ENCODE assay signal across 8 mouse cellular contexts in genomic region chr5:115559237-115560101, GRCm38 (mm10). TPM values are rescaled to one million over a fixed set of nuclear protein-coding genes. Genes with fewer than 3 reads are reported as not detected.
DNase-seq lines count a peak whose midpoint lies in the region; ATAC-seq and TF ChIP-seq lines count a peak whose summit lies in the region.

Rplp0 (plus strand) TSS chr5:115559467.

- no peaks in the 10 kb centered on the region for H3K9me3 ChIP-seq in MEL (replicated peaks; ENCODE audit: insufficient read depth, low read length)
- H3K9me3 ChIP-seq in forebrain, postnatal 0 days (ENCODE audit: low read length): no peaks in the 10 kb centered on the region
- no peaks in the 10 kb centered on the region for H3K9me3 ChIP-seq in lung, embryonic 15.5 days

- peak within 1 kb of the TSS; percentile 96 for H3K27ac ChIP-seq in MEL (ENCODE audit: control insufficient read depth, low read depth, low read length)
- H3K27ac ChIP-seq in cerebellum, adult 2 months (ENCODE audit: insufficient read depth, low read length): peak within 1 kb of the TSS; percentile 65
- peak within 1 kb of the TSS; percentile 90 for H3K27ac ChIP-seq in forebrain, postnatal 0 days (ENCODE audit: low read depth, low read length)
- H3K27ac ChIP-seq in lung, embryonic 15.5 days: peak within 1 kb of the TSS; percentile 80

- WGBS in cerebellum, adult 2 months: under 1% methylated on average over 78 of the region's 78 CpGs
- WGBS in forebrain, postnatal 0 days: 2% methylated on average over 76 of the region's 78 CpGs
- under 1% methylated on average over 68 of the region's 78 CpGs for WGBS in lung, embryonic 15.5 days

- H3K79me2 ChIP-seq in MEL (ENCODE audit: control insufficient read depth, insufficient read depth, low read length, poor library complexity): peaks cover 32% of the 10 kb centered on the region

- ATAC-seq in forebrain, postnatal 0 days: peak; percentile 99
- peak; percentile 99 for ATAC-seq in lung, embryonic 15.5 days (ENCODE audit: borderline replicate concordance, extremely low read depth, low FRiP score, low TSS enrichment)

- no peaks in the 10 kb centered on the region for H3K27me3 ChIP-seq in MEL (ENCODE audit: control insufficient read depth in 1 of 2, insufficient read depth in 2 of 2, low read length in 2 of 2)
- H3K27me3 ChIP-seq in cerebellum, adult 2 months (ENCODE audit: control insufficient read depth, insufficient read depth, low read length): no peaks in the 10 kb centered on the region
- H3K27me3 ChIP-seq in forebrain, postnatal 0 days (ENCODE audit: insufficient read depth, low read length): no peaks in the 10 kb centered on the region
- H3K27me3 ChIP-seq in lung, embryonic 15.5 days: no peaks in the 10 kb centered on the region

- TF ChIP-seq CTCF in MEL (IDR thresholded peaks at IDR 0.05 in 2 of 3, conservative IDR thresholded peaks at IDR 0.05 in 1 of 3; ENCODE audit: control insufficient read depth in 1 of 3, insufficient read depth in 1 of 3, low read depth in 2 of 3, low read length in 3 of 3, poor library complexity in 1 of 3, severe bottlenecking in 1 of 3): peak; percentile 76 to 99 (median 94)
- TF ChIP-seq CTCF in cerebellum, adult 2 months (IDR thresholded peaks at IDR 0.05; ENCODE audit: borderline replicate concordance, insufficient read depth, low read depth, low read length): peak; percentile 92
- peak; percentile 99 for TF ChIP-seq CTCF in forebrain, postnatal 0 days (IDR thresholded peaks at IDR 0.05; ENCODE audit: low read depth)

- no peak; a peak in 1 of 4 replicates for TF ChIP-seq EP300 in MEL (IDR thresholded peaks at IDR 0.05; ENCODE audit: low read depth in 1 of 2, low read length in 2 of 2)

- no peak for TF ChIP-seq RAD21 in MEL (IDR thresholded peaks at IDR 0.05; ENCODE audit: low read depth, low read length)

- peak; percentile 99 for DNase-seq in MEL (ENCODE audit: low read depth, low spot score)
- peak; percentile 100 for DNase-seq in cerebellum, adult 2 months
- DNase-seq in forebrain, postnatal 0 days: peak; percentile 100
- peak; percentile 100 for DNase-seq in heart, postnatal 4 days
- peak; percentile 100 for DNase-seq in layer of hippocampus, adult 8-10 months (ENCODE audit: low spot score in 2 of 2)
- peak; percentile 99 for DNase-seq in ovary, adult 18-20 months (ENCODE audit: low spot score)
- peak; percentile 100 for DNase-seq in thymus, postnatal 0 days (ENCODE audit: low spot score)

- H3K4me3 ChIP-seq in MEL (ENCODE audit: control insufficient read depth in 1 of 2, insufficient read depth in 1 of 2, low read depth in 2 of 2, low read length in 2 of 2): peak within 1 kb of the TSS; percentile 96 to 99
- H3K4me3 ChIP-seq in cerebellum, adult 2 months (replicated peaks; ENCODE audit: insufficient read depth, low read depth, low read length): peak within 1 kb of the TSS; percentile 59
- peak within 1 kb of the TSS; percentile 83 for H3K4me3 ChIP-seq in forebrain, postnatal 0 days (ENCODE audit: low read depth, low read length)
- H3K4me3 ChIP-seq in lung, embryonic 15.5 days: peak within 1 kb of the TSS; percentile 79

- peak within 1 kb of the TSS; percentile 54 for H3K4me2 ChIP-seq in forebrain, postnatal 0 days (ENCODE audit: low read depth)
- peak within 1 kb of the TSS; percentile 74 for H3K4me2 ChIP-seq in lung, embryonic 15.5 days

- H3K4me1 ChIP-seq in MEL (ENCODE audit: control insufficient read depth in 1 of 2, insufficient read depth in 2 of 2, low read length in 2 of 2): peaks cover 0 to 10% of the 10 kb centered on the region in 2 experiments; a peak in 1 of 4 replicates
- H3K4me1 ChIP-seq in cerebellum, adult 2 months (ENCODE audit: control insufficient read depth, insufficient read depth, low read length): peaks cover 6% of the 10 kb centered on the region
- peaks cover 3% of the 10 kb centered on the region for H3K4me1 ChIP-seq in forebrain, postnatal 0 days (ENCODE audit: insufficient read depth)
- peaks cover 38% of the 10 kb centered on the region for H3K4me1 ChIP-seq in lung, embryonic 15.5 days

- H3K36me3 ChIP-seq in MEL (ENCODE audit: control insufficient read depth in 1 of 2, insufficient read depth in 2 of 2, low read length in 2 of 2): peaks cover 6 to 11% of the 10 kb centered on the region in 2 experiments
- peaks cover 31% of the 10 kb centered on the region for H3K36me3 ChIP-seq in forebrain, postnatal 0 days (ENCODE audit: insufficient read depth)
- peaks cover 41% of the 10 kb centered on the region for H3K36me3 ChIP-seq in lung, embryonic 15.5 days

- peak; percentile 99 to 100 for TF ChIP-seq POLR2A in MEL (IDR thresholded peaks at IDR 0.05; ENCODE audit: control insufficient read depth in 1 of 2, insufficient read depth in 1 of 2, low read depth in 1 of 2, low read length in 2 of 2, poor library complexity in 1 of 2)
- peak; percentile 99 for TF ChIP-seq POLR2A in cerebellum, adult 2 months (IDR thresholded peaks at IDR 0.05; ENCODE audit: borderline replicate concordance, insufficient read depth, low read length)

- H3K9ac ChIP-seq in MEL (ENCODE audit: control insufficient read depth, low read depth, low read length, poor library complexity, severe bottlenecking): peak within 1 kb of the TSS; percentile 96
- H3K9ac ChIP-seq in forebrain, postnatal 0 days: peak within 1 kb of the TSS; percentile 91
- H3K9ac ChIP-seq in lung, embryonic 15.5 days: peak within 1 kb of the TSS; percentile 100

TF ChIP-seq in MEL, 35 proteins besides CTCF, POLR2A, EP300 and RAD21:
- TF ChIP-seq KAT2A (conservative IDR thresholded peaks at IDR 0.05; ENCODE audit: low read depth, low read length): peak; percentile 79
- TF ChIP-seq SIN3A (IDR thresholded peaks at IDR 0.05; ENCODE audit: low read length): peak; percentile 66; the same call in 1 of the 2 replicates
- peak; percentile 88 for TF ChIP-seq MXI1 (IDR thresholded peaks at IDR 0.05; ENCODE audit: low read depth, low read length)
- TF ChIP-seq TCF12 (IDR thresholded peaks at IDR 0.05; ENCODE audit: low read depth, low read length): peak; percentile 73
- TF ChIP-seq MYC (IDR thresholded peaks at IDR 0.05; ENCODE audit: low read depth, low read length): peak; percentile 98
- peak; percentile 97 for TF ChIP-seq POLR2AphosphoS5 (IDR thresholded peaks at IDR 0.05; ENCODE audit: borderline replicate concordance, low read depth, low read length)
- peak; percentile 100 for TF ChIP-seq POLR2AphosphoS2 (IDR thresholded peaks at IDR 0.05; ENCODE audit: low read length)
- TF ChIP-seq MAX (IDR thresholded peaks at IDR 0.05; ENCODE audit: low read length): peak; percentile 97
- peak; percentile 54; the same call in 1 of the 2 replicates for TF ChIP-seq ELF1 (IDR thresholded peaks at IDR 0.05; ENCODE audit: low read depth, low read length)
- peak; percentile 99 for TF ChIP-seq ZMIZ1 (IDR thresholded peaks at IDR 0.05; ENCODE audit: low read depth, low read length)
- TF ChIP-seq ZC3H11A (IDR thresholded peaks at IDR 0.05; ENCODE audit: low read depth, low read length): no peak
- peak; percentile 80 for TF ChIP-seq CHD2 (IDR thresholded peaks at IDR 0.05; ENCODE audit: low read length)
- no peak for TF ChIP-seq USF1 (IDR thresholded peaks at IDR 0.05; ENCODE audit: low read depth, low read length)
- no peak for TF ChIP-seq MAFK (IDR thresholded peaks at IDR 0.05; ENCODE audit: borderline replicate concordance, low read depth, low read length)
- TF ChIP-seq ETS1 (IDR thresholded peaks at IDR 0.05; ENCODE audit: low read depth, low read length): peak; percentile 22; the same call in 1 of the 2 replicates
- TF ChIP-seq JUND (IDR thresholded peaks at IDR 0.05; ENCODE audit: low read depth, low read length): no peak
- TF ChIP-seq GATA1 (IDR thresholded peaks at IDR 0.05; ENCODE audit: low read depth, low read length): no peak
- peak; percentile 83; the same call in 1 of the 2 replicates for TF ChIP-seq GABPA (IDR thresholded peaks at IDR 0.05; ENCODE audit: low read depth, low read length)
- TF ChIP-seq TBP (IDR thresholded peaks at IDR 0.05; ENCODE audit: low read depth, low read length): peak; percentile 99
- TF ChIP-seq MYB (IDR thresholded peaks at IDR 0.05; ENCODE audit: low read depth, low read length): no peak
- TF ChIP-seq ZKSCAN1 (IDR thresholded peaks at IDR 0.05; ENCODE audit: low read depth, low read length): no peak
- peak; percentile 100 for TF ChIP-seq NELFE (IDR thresholded peaks at IDR 0.05; ENCODE audit: low read depth, low read length)
- peak; percentile 77; the same call in 1 of the 2 replicates for TF ChIP-seq UBTF (IDR thresholded peaks at IDR 0.05; ENCODE audit: borderline replicate concordance, insufficient read depth, low read depth, low read length)
- peak; percentile 37; the same call in 1 of the 2 replicates for TF ChIP-seq SMC3 (IDR thresholded peaks at IDR 0.05; ENCODE audit: low read depth, low read length)
- no peak; the same call in 1 of the 2 replicates for TF ChIP-seq MAZ (IDR thresholded peaks at IDR 0.05; ENCODE audit: low read depth, low read length)
- TF ChIP-seq TAL1 (IDR thresholded peaks at IDR 0.05; ENCODE audit: low read length): no peak
- TF ChIP-seq HCFC1 (IDR thresholded peaks at IDR 0.05; ENCODE audit: low read depth, low read length): peak; percentile 89

RNA-seq across cellular contexts. Expression of gene Rplp0, which starts in this region (rescaled TPM):
- 2,878 and 3,028 TPM in 2 replicates for total RNA-seq in MEL (2012; rRNA removed)
- 1,000 to 10,000 TPM; 3,294 to 4,164 TPM for polyA plus RNA-seq in MEL (2012; ENCODE audit: insufficient read depth in 1 of 2, insufficient read length in 2 of 2, low read depth in 1 of 2, low replicate concordance in 2 of 2, missing spikeins in 1 of 2)
- 478 and 485 TPM in 2 replicates for polyA plus RNA-seq in cerebellum, adult 2 months (2012; rRNA removed)
- 1,794 and 2,056 TPM in 2 replicates for total RNA-seq in forebrain, postnatal 0 days (2014; rRNA removed)
- 842 and 978 TPM in 2 replicates for polyA plus RNA-seq in forebrain, postnatal 0 days (2015; fragmentation: Nextera tagmentation; extraction: Ambion mirVana)
- total RNA-seq in heart, postnatal 4 days (2021): 100 to 1,000 TPM; 852 to 919 TPM
- total RNA-seq in layer of hippocampus, adult 8-10 months (2022): 100 to 1,000 TPM; 188 to 289 (median 230) TPM
- polyA plus RNA-seq in lung, embryonic 15.5 days (2015; fragmentation: Nextera tagmentation; extraction: Ambion mirVana): 1,589 and 1,600 TPM in 2 replicates
- 1,964 and 2,053 TPM in 2 replicates for polyA plus RNA-seq in thymus, postnatal 0 days (2015; fragmentation: Nextera tagmentation; extraction: Ambion mirVana)

Comparison
In these comparisons a context has a peak if more than half of its experiments do, and no peak if none do; other contexts are left out.
1. Peak in every context shown above with its lines: DNase-seq, ATAC-seq, H3K4me3 ChIP-seq and H3K27ac ChIP-seq.